Mouse (Mus musculus) erythroblast, embryonic 14.5 days (primary cell): ENCODE measurements around the gene Rnf5. TPM values are rescaled to one million over a fixed set of nuclear protein-coding genes. Genes with fewer than 3 reads are reported as not detected.

Source experiments
- H3K27me3 ChIP-seq: 2 replicates; pipeline ENCODE4 v1.6.1; 2012; ENCODE audit warnings: inconsistent platforms; ENCODE audit not compliant: control insufficient read depth
- H3K36me3 ChIP-seq: 2 replicates; pipeline ENCODE4 v1.6.1; 2012; ENCODE audit warnings: mild to moderate bottlenecking, inconsistent platforms; ENCODE audit not compliant: control insufficient read depth
- H3K4me1 ChIP-seq: 2 replicates; pipeline ENCODE4 v1.6.1; 2012; ENCODE audit warnings: inconsistent platforms; ENCODE audit not compliant: control insufficient read depth
- H3K4me3 ChIP-seq: replicated peaks from 2 replicates; pipeline ENCODE3; 2012; ENCODE audit warnings: moderate library complexity, mild to moderate bottlenecking, inconsistent platforms
- H3K9me3 ChIP-seq: 2 replicates; pipeline ENCODE4 v1.6.1; 2012; ENCODE audit warnings: low read length, inconsistent platforms, mixed read lengths; ENCODE audit not compliant: control insufficient read depth
- GATA1 ChIP-seq: IDR thresholded peaks from 2 replicates; pipeline ENCODE4 v1.6.1; 2012; ENCODE audit warnings: low read length, inconsistent platforms, mixed read lengths
- TAL1 ChIP-seq: IDR thresholded peaks from 3 replicates; pipeline ENCODE4 v1.6.1; 2012; ENCODE audit warnings: low read length, inconsistent platforms, mixed read lengths
- polyA plus RNA-seq: library from polyadenylated mRNA; stranded (reverse); fragments of >175 nt; gene quantifications from 2 replicates; pipeline ENCODE4 v1.2.3, GENCODE M21; 2012

Rnf5 gene
- polyA plus RNA-seq: 16.2 and 16.8 TPM in 2 replicates

DNA sequence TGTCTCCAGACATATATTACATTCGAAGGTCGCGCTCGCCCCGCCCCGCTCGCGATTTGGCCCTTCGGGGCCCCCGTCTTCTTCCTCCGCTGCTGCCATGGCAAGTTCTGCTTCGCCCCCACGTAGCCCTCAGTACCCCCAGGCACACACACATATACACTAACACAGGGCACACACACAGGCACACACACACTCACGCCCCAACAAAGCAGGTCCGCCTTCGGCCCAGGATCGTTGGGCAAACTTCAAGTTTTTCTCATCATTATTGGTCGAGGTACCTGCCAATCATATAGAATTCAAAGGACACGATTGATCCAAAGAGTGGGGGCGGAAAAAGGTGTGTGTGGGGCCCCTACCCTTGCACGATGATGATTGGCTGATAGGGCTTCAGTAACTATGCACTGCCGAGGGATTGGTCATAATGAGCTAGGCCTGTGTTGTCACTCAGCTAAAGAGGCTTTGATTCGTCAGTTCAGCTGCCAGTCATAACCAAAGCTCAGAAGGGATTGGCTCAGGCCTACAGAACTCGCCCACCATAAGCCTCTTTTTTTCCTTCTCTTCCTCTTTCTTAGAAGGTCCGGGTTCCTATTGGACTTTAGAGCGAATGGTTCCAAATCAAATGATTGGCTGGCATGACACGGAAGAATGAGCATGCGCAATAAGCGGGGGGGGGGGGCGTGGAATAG lies at the start of gene Rnf5:
Gene Rnf5 (minus strand): TSS at position 316 of the 686 bp plus-strand sequence.
- Histone ChIP-seq H3K27me3 (no peaks in the 10 kb centered on the region), H3K9me3 (no peaks in the 10 kb centered on the region), H3K4me3 (peak within 1 kb of the TSS; percentile 94), H3K36me3 (peaks cover 42% of the 10 kb centered on the region), H3K4me1 (peaks cover 74% of the 10 kb centered on the region)
- TF ChIP-seq GATA1: no peak
- TF ChIP-seq TAL1: no peak

DNA sequence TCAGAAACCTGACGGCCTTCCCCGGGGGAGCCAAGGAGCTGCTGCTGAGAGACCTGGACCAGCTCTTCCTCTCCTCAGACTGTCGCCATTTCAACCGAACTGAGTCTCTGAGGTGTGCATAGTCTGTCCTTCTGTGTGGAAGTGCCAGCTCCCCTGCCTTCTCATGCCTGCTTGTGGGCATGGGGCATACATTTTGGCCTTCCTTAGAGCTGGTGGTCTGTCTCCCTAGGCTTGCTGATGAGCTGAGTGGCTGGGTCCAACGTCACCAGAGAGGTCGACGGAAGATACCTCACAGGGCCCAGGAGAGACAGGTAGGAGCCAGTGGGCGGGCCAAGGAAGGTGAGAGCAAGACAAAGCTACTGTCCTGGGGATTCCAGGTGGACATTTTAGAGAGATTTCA lies 49.5 kb upstream of the Rnf5 start:
- no peak for TF ChIP-seq TAL1
- no peak for TF ChIP-seq GATA1
- Histone ChIP-seq H3K9me3 (no peaks in the 10 kb centered on the region), H3K4me3 (no peak overlapping the region), H3K27me3 (peaks cover 13% of the 10 kb centered on the region), H3K4me1 (peaks cover 6% of the 10 kb centered on the region), H3K36me3 (peaks cover 65% of the 10 kb centered on the region)

DNA sequence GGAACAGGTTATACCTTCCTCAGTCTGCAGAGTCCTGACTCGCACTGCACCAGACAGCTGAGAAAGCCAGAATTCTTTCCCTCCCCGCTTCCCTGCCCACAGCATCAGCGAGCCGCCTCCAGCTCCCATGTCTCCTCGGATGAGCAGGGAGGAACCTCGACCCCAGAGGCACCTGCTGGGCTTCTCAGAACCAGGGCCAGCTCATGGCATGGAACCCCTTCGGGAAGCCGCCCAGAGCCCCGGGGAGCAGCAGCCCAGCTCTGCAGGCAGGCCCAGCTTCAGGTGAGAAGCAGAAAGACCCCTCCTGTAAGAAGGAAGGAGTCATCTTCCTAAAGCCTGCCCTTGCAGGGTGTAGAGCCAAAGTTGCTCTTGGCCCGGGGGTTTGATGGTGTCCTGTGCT lies 49.1 kb upstream of the Rnf5 start:
- H3K4me1 ChIP-seq: peaks cover 11% of the 10 kb centered on the region
- H3K9me3 ChIP-seq: no peaks in the 10 kb centered on the region
- TF ChIP-seq TAL1 (no peak), GATA1 (no peak)
- H3K36me3 ChIP-seq: peaks cover 65% of the 10 kb centered on the region
- H3K4me3 ChIP-seq: no peak overlapping the region
- peaks cover 12% of the 10 kb centered on the region for H3K27me3 ChIP-seq

DNA sequence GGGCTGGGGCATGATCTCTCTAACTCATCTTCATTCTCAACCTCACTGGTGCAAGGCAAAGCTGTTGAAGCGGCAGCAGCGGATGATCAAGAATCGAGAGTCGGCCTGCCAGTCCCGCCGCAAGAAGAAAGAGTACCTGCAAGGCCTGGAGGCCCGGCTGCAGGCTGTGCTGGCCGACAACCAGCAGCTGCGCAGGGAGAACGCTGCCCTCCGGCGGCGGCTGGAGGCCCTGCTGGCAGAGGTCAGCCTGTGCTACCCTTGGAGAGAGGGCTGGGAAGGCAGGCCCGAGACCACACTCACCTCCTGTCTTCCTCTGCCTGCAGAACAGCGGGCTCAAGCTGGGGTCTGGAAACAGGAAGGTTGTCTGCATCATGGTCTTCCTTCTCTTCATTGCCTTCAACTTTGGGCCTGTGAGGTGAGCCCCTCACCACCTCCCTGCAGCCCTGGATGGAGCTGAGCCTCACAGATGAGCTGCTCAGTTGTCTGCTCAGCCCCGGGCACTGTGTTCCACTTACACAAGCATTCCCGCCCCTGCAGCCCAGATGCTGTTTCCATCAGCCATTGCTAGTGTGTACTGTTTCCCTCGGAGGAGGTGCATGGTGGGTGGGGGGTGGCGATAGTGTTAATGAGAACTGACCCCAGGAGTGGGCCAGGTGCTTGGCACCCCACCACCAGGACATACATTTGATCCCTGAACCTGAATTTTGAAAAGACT lies 48.2 kb upstream of the Rnf5 start:
- H3K36me3 ChIP-seq: peaks cover 65% of the 10 kb centered on the region
- no peaks in the 10 kb centered on the region for H3K9me3 ChIP-seq
- no peak overlapping the region for H3K4me3 ChIP-seq
- H3K4me1 ChIP-seq: peaks cover 16% of the 10 kb centered on the region
- TF ChIP-seq TAL1 (no peak), GATA1 (no peak)
- 0 out of 2 replicates have a peak, but pooled peaks cover 5% of the 10 kb centered on the region for H3K27me3 ChIP-seq

DNA sequence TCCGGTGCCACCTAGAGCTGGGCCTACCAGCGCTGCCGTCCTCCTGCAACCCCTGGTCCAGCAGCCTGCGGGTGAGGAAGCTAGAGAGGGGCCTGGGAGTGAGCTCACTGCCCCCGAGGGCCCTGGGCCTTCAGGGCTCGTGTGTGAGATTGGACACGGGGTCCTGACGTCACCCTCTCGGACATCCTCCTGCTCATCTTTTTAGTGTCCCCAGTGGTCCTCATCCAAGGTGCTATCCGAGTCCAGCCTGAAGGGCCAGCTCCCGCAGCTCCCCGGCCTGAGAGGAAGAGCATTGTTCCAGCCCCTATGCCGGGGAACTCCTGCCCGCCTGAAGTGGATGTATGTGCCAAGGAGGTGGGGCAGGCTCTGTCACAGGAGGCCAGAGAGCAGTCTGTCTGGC lies 47.3 kb upstream of the Rnf5 start:
- H3K27me3 ChIP-seq: no peaks in the 10 kb centered on the region
- H3K4me3 ChIP-seq: no peak overlapping the region
- peaks cover 25% of the 10 kb centered on the region for H3K4me1 ChIP-seq
- H3K36me3 ChIP-seq: peaks cover 65% of the 10 kb centered on the region
- no peaks in the 10 kb centered on the region for H3K9me3 ChIP-seq
- no peak for TF ChIP-seq TAL1
- TF ChIP-seq GATA1: no peak

DNA sequence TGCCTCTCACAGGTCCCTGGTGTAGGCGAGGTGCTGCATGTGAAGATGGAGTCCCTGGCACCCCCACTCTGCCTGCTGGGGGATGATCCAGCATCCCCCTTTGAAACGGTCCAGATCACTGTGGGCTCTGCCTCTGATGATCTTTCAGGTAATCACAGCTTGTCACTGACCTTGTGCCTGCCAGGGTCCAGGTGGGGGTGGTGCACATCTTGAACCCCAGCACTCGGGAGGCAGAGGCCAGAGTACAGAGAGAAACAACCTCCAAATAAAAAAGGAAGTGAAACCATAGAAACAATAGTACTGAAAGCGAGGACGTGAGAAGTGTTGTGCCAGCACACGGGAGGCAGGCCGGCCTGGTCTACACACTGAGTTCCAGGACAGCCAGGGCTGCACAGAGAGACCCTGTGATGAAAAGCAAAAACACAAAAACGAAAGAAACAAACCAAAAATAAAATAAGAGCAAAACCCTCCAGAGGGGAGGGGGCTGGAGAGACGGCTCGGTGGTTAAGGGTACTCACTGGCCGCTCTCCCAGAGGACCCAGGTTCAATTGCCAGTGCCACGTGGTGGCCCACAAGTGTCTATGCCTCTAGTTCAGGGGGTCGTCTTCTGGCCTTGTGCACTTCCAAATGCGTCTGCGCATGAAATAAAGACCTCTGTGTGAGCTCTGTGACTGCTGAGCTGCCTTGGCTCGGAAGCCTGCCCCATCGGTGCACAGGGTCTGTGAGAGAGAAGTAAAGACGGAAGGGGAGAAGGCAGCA lies 45.8 kb upstream of the Rnf5 start:
- H3K36me3 ChIP-seq: peaks cover 59% of the 10 kb centered on the region
- TF ChIP-seq GATA1 (no peak), TAL1 (no peak)
- H3K27me3 ChIP-seq: no peaks in the 10 kb centered on the region
- no peak overlapping the region for H3K4me3 ChIP-seq
- H3K4me1 ChIP-seq: peaks cover 40% of the 10 kb centered on the region
- no peaks in the 10 kb centered on the region for H3K9me3 ChIP-seq

DNA sequence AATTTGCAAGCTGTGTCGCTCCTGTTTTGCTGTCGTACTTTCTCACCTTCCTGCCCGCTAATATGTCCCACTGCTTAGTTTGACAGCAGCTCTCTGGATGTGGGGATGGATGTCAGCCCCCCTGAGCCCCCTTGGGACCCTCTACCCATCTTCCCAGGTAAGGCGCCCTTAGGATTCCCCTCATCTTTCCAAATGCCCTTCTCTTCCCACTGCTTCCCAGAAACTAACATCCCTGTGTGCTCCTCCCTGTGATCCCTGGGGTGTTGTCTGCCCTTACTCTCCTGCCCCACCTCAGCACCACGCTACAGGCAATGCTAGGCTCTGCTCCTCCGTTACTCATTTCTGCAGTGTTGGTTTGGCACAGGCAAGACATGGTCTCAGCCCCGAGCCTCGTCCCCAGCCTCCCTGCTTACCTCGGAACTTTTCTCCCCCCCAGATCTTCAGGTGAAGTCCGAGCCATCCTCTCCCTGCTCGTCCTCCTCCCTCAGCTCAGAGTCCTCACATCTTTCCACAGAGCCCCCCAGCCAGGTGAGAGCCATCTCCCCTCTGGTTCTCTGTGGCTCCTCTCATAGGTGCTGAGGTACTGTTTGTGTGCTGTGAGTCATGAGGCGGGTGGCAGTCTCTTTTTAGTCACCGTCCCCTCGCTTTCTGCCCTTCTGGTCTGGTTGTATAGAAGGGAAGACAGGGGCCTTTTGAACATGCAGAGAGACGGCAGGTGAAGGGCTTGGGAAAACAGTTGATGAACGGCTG lies 44.8 kb upstream of the Rnf5 start:
- H3K4me3 ChIP-seq: peak overlapping the region; percentile 87
- no peaks in the 10 kb centered on the region for H3K9me3 ChIP-seq
- H3K36me3 ChIP-seq: peaks cover 51% of the 10 kb centered on the region
- H3K4me1 ChIP-seq: peaks cover 41% of the 10 kb centered on the region
- no peaks in the 10 kb centered on the region for H3K27me3 ChIP-seq
- TF ChIP-seq TAL1 (no peak), GATA1 (no peak)

DNA sequence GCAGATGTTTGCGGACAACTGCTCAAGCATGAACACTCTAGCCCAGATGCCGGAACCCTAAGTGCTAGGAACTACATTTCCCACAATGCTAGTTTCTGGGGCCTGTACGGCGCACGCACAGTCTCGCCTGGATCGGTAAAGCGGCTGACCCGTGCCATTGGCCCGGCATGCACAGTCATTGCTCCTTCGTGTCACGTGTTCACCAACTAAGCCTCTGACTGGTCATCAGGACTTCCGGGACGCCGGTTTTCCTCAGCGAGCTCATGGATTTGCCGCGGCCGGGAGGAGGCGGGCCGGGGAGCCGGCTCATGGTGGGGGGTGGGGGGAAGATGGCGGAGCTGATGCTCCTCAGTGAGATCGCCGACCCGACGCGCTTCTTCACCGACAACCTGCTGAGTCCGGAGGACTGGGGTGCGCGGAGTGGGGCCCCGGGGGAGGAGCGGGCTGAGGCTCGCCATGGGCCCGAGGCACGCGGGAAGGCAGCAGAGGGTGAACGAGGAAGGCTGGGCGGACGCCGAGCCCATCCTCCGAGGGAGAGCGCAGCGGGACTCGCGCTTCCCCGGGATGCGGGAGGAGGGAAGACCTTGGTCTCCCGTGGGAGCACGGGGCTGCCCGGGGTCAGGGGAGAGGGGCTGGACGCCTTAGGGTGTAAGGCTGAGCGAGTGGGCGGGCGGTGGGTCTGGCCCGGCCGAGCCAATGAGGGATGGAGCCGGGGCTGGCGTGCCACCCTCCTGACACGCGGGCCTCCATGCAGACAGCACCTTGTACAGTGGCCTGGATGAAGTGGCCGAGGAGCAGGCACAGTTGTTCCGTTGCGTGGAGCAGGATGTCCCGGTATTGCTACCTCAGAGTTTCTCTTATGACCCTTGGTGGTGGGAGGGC lies 43.7 kb upstream of the Rnf5 start, which contains the start of gene Atf6b:
Gene Atf6b (plus strand): TSS at position 241 of the 882 bp plus-strand sequence.
- Histone ChIP-seq H3K4me1 (peaks cover 41% of the 10 kb centered on the region), H3K4me3 (peak within 1 kb of the TSS; percentile 87), H3K36me3 (peaks cover 40% of the 10 kb centered on the region), H3K9me3 (no peaks in the 10 kb centered on the region), H3K27me3 (peaks cover 6% of the 10 kb centered on the region)
- no peak for TF ChIP-seq GATA1
- no peak for TF ChIP-seq TAL1
